Mouse (Mus musculus): Measurements from ENCODE around the gene Pmpcb.
A peak's percentile ranks its signal among the peaks of the same experiment; 100 is the strongest.
"Not testable (repeated sequence)": the region's sequence is repeated elsewhere in the genome, so short reads cannot be mapped to it uniquely, and the experiment has no call there.

The Pmpcb gene

DNA sequence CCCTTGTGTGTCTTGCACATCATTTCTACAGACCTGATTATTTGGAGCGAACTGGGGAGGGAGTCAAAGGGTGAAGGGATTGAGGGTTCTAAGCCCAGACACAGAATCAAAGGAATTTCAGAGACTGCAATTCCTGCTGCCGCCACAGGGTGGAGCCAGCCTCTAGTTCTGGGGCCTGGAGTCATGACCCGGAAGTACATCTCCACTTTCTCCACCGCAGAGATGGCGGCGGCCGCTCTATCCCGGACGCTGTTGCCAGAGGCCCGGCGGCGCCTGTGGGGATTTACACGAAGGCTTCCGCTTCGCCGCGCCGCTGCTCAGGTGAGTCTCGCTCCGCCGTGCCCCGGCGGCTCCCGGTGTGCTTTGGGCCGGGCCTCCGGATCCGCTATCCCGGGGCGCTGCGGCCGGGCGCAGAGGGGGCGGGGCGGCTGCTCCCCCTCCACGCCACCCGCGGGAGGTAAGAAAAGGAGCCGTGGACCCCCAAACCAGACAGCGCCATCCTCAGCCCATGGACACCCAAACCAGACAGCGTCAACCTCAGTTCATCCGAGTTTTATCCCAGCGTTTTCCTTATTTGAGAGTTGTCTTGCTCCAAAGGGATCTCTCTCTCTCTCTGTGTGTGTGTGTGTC lies at the start of gene Pmpcb:
Pmpcb (plus strand) TSS at position 186 of the 630 bp plus-strand sequence.
- DNase-seq (ENCODE audit: low spot score in 2 of 2), result peak; percentile 70 to 78

- DNase-seq (ENCODE audit: low spot score in 2 of 2), result no peak
Measured at GRCm38 (mm10) chr5:21692230-21692629, 44.7 kb upstream of the Pmpcb start.

DNA sequence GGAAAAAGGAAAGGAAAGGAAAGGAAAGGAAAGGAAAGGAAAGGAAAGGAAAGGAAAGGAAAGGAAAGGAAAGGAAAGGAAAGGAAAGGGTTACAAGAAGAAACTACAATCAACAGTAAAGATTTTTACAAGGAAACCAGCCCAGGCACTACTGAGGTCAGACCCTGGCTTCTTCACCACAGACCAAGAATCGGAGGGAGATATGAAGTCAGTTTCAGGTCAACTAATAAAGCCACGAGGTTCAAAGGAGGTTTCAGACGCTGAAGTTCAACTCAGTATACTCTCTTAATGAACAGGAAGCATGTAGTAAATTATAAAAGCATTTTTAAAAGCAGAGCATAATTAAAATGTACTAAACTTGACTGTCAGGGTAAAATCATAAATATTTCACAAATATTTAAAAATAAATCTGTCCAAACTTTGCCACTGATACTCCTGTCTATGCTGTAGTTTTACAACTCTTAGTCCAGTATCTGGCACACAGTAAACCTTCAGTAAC lies 43.5 kb upstream of the Pmpcb start:
- no peak for DNase-seq (ENCODE audit: low spot score in 2 of 2)

GRCm38 (mm10) chr5:21694854-21695490 lies 42.0 kb upstream of the Pmpcb start:
- no peak for DNase-seq (ENCODE audit: low spot score in 2 of 2)

DNA sequence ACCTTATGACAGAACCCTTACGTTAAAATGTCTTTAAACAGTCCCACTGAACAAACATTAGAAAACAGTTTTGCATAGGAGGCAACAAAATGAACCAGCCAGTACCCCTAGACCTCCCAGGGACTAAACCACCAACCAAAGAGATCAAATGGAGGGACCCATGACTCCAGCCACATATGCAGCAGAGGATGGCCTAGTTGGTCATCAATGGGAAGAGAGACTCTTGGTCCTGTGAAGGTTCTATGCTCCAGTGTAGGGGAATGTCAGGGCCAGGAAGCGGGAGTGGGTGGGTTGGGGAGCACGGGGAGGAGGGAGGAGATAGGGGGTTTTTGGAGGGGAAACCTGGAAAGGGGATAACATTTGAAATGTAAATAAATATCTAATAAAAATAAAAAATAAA lies 37.4 kb upstream of the Pmpcb start:
- DNase-seq (ENCODE audit: low spot score in 2 of 2), result not testable (repeated sequence)

GRCm38 (mm10) chr5:21700272-21700821 lies 36.6 kb upstream of the Pmpcb start:
- no peak for DNase-seq (ENCODE audit: low spot score in 2 of 2)

- no peak for DNase-seq (ENCODE audit: low spot score in 2 of 2)
Measured at GRCm38 (mm10) chr5:21700934-21701333, 36.0 kb upstream of the Pmpcb start.

DNA sequence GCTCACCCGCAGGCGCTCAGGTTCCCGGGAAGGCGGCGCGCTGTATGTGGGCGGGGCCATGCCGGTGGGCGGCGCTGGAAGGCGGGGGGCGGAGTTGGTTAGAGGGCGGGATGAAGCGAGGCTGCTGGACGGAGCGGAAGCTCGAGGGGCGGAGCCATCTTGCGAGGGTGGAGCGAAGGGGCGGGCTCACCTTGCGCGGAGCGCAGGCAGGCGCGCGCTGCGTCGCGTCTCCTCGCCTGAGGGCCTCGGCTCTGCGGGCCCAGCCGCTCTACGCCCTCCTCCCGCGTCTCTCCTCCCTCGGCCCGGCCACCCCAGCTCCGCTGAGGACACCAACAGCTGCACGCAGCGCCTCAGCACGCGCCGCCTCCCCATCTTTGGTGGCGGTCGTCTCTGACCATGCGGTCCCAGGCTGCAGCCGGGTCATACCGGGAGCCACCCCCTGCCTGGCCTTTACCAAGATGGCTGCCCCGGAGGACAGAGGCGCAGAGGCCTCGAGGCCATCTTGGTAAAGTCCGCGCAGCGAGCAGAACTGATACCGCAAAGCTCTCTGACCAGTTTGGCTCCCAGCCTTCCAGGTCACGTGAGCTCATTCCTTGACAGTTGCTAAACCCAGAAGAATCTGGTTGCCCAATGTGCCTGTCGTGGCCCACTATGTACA lies 35.5 kb upstream of the Pmpcb start, which contains the start of gene Napepld:
Napepld (minus strand) TSS at position 46 of the 658 bp plus-strand sequence.
- DNase-seq (ENCODE audit: low spot score in 2 of 2), result peak; percentile 99 to 100

GRCm38 (mm10) chr5:21702009-21702364 lies 35.0 kb upstream of the Pmpcb start:
- no peak for DNase-seq (ENCODE audit: low spot score in 2 of 2)

DNA sequence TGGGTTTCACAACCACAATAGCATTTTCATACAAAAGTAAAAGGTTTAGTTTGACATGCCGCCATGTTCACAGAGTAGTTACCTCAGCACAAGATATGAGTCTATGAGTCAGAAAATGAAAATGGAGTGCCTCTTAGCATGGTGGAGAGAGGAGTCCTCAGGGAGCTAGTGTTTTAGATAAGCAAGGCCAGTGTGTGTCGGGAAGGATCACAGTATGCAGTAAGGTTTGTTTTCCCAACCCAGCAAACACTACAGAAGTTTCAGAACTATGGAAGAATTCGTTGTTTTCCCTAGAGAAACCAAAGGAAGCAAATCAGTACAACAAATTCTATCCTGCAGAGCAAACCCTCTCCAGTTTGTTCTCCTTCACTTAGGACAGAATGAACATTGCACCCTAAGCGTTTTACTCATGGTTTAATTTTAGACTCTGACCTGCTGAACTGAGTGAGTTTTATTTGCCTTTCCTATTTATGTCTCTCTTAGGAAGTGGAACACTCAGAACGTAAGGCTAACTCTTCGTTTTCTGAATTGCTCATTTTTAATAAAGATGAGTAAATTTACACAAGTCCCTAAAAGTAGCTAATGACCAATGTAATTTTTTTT lies 34.0 kb upstream of the Pmpcb start:
- DNase-seq (ENCODE audit: low spot score in 2 of 2), result no peak

- DNase-seq (ENCODE audit: low spot score in 2 of 2), result no peak
Measured at GRCm38 (mm10) chr5:21703708-21704107, 33.2 kb upstream of the Pmpcb start.

- no peak for DNase-seq (ENCODE audit: low spot score in 2 of 2)
Measured at GRCm38 (mm10) chr5:21706546-21706945, 30.4 kb upstream of the Pmpcb start.

GRCm38 (mm10) chr5:21708011-21708410 lies 28.9 kb upstream of the Pmpcb start:
- DNase-seq (ENCODE audit: low spot score in 2 of 2), result not testable (repeated sequence)

DNA sequence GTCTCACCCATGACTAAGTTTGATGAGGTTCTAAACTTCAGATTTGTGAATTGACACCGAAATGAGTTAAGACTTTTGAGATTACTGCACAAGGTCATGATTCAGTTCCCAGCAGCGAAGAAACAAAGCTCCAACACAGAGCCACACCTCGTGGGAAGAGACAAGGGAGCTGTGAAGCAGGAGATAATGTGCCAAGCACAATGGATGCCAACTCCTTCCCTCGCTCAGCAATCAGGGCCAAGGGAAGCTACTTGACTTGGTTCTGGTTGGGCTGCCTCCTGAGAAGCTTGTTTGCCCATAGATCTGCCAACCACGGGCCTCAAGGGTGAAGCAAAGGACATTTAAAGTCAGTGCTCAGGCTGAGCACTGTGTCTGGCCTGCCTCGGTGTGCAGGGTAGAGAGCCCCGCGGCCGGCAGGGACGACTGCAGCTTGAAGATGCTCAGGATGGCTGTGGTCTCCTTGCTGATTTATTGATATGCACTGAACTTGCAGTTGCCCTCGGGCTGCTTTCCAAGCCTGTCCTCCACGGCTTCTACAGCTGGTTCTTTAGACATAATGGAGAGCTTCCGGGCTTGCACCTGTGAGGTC lies 24.7 kb upstream of the Pmpcb start:
- DNase-seq (ENCODE audit: low spot score in 2 of 2), result no peak

DNA sequence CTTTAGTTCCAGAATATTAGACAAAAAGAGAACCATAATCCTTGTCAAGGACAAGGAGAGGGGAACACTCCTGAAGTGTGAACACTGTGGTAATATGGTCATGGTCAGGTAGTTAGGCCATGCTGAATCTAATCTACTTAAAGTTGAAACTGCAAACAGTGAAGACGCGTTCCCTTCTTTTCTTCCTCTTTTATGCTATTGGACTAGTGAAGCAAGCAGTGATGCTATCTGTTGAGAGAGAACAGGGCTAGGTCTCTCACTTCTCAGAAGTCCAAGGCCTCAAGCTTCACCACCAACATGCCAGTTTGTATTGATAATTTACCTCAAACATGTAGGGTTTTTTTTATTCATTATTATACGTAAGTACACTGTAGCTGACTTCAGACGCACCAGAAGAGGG lies 22.5 kb upstream of the Pmpcb start:
- DNase-seq (ENCODE audit: low spot score in 2 of 2), result no peak

GRCm38 (mm10) chr5:21717165-21717715 lies 19.7 kb upstream of the Pmpcb start:
- DNase-seq (ENCODE audit: low spot score in 2 of 2), result no peak

GRCm38 (mm10) chr5:21718546-21718945 lies 18.4 kb upstream of the Pmpcb start:
- no peak for DNase-seq (ENCODE audit: low spot score in 2 of 2)

GRCm38 (mm10) chr5:21719209-21719608 lies 17.7 kb upstream of the Pmpcb start:
- DNase-seq (ENCODE audit: low spot score in 2 of 2), result no peak

DNA sequence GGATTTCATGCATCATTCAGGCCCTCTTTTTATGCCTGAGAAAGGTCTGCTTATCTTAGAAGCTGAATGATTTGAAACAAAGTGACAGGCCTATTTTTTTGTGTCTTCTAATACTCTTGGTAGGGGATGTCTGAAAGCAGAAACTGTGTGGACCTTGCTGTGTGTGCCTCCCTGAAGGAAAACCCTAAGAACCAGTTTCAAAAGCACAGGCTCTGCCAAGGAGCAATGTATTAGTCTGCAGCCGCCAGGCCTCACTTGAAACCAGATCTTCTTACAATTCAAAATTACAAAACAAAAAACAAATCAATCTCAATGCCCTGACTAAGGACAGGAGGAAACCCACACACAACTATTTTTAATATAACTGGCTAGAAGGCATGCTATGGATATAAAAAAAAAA lies 12.5 kb upstream of the Pmpcb start:
- DNase-seq (ENCODE audit: low spot score in 2 of 2), result no peak

GRCm38 (mm10) chr5:21724872-21725271 lies 12.1 kb upstream of the Pmpcb start:
- no peak for DNase-seq (ENCODE audit: low spot score in 2 of 2)

- DNase-seq (ENCODE audit: low spot score in 2 of 2), result no peak
Measured at GRCm38 (mm10) chr5:21729107-21729506, 7.8 kb upstream of the Pmpcb start.

Data from urinary bladder, adult 18-20 months (tissue).